Mouse (Mus musculus) cerebellum, postnatal 25 days (tissue): ENCODE measurements around the gene Dus2.
A peak's percentile ranks its signal among the peaks of the same experiment; 100 is the strongest.
"Not testable (repeated sequence)": the region's sequence is repeated elsewhere in the genome, so short reads cannot be mapped to it uniquely, and the experiment has no call there.

Experiments
- DNase-seq, 2 experiments: peaks; one replicate each; pipeline ENCODE4 v3.0.0; 2021; ENCODE audit warnings: mixed read lengths in 2 of 2

Gene Dus2

DNA sequence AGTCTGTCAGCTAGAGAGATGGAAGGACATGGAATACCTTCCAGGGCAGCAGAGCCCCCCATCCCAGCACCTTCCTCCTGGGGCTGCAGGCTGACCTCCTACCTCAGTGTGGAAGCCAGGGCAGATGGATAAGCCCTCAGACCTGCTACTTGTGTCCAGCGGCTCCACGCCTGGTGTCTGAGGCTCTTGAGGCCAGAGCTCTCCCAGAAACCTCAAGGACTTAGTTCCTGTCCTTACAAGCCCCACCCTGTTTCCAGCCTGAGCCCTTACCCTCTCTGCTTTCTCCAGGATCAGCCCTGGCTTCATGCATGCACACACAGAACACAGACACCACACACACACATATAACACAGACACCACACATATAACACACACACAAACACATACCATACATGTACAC, 409 bp downstream of the Dus2 start:
- DNase-seq = no peak

GRCm38 (mm10) chr8:105992499-105992898, 1.4 kb downstream of the Dus2 start:
- no peak for DNase-seq

GRCm38 (mm10) chr8:105993226-105993625, 2.1 kb downstream of the Dus2 start:
- DNase-seq = no peak

DNA sequence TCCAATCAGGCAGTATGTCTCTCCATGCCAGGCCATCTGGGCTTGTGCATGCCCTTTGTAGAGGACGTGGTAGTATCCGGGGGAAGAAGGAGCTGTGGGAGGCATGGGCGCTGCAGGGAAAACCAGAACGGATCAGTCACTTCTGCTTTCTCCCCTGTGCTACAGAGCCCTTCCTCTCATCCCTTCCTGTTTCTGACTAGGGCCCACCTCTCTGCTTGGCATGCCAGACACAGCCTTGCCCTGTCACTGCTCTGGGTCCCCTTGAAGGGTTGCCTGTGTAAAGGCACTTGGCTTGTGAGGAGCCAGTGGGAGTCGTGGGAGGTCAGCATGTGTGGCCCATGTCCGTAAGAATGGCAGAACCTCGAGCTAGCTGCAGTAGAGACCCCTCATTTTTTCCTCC, 5.2 kb downstream of the Dus2 start:
- no peak for DNase-seq

GRCm38 (mm10) chr8:105998971-105999370, 7.8 kb downstream of the Dus2 start:
- no peak for DNase-seq

DNA sequence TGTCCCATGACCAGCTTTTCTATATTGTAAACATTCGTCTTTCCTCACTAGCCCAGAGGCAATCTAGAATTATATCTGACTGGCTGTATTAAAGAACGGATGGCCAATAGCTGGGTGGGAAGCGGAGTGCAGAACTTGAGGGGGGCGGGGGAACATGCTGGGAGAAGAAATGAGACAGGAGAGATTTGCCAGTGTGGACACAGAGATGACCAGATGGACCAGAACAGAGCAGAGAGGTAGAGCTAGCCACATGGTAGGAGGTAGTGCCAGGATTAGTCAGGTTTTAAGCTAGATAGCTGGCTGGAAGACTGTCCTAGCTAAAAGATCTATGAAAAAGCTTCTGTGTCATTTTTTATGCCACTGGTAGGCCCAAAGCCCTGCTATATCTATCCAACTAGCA, 10.8 kb downstream of the Dus2 start:
- peak; percentile 78 to 88 for DNase-seq

DNA sequence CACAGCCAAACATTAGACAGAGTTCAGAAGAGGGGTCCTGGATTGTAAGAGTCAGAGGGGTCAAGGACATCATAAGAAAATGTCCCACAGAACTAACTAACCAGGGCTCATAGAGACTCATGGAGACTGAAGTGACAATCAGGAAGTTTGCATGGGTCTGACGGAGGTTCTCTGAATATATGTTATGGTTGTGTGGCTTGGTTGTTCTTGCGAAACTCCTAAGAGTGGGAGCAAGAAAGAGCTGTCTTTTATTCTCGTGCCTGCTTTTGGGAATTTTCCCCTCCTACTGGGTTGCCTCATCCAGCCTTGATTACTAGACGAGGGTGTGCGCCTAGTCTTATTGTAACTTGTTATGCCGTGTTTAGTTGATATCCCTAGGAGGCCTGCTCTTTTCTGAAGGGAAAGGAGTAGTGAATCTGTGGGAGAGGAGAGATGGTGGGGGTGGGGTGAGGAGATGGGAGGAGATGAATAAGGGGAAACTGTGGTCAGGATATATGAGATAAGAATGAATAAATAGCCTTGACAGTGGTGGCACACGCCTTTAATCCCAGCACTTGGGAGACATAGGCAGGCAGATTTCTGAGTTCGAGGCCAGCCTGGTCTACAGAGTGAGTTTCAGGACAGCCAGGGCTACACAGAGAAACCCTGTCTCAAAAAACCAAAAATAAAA, 13.5 kb downstream of the Dus2 start:
- DNase-seq = no peak

DNA sequence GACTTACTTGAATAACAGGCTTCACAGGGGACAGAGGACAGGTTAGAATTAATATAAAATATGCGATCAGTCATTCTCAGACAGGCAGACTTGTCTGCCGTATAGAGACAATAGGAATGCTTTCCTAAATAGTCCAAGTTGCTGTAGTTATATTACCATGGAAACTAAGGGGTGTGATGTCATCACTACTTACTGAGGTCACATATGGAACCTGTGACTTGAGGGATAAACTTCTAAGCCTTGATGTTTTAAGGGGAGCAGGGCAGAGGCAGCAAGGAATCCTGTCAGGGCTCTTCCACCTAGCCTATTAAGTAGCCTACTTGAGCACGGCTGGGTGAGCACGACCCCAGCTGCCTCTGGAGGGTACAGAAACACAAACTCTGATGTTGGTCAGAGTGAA, 14.7 kb downstream of the Dus2 start, which contains the start of gene Dpep2nb:
Dpep2nb (minus strand) TSS at position 101 of the 400 bp plus-strand sequence.
- no peak for DNase-seq

DNA sequence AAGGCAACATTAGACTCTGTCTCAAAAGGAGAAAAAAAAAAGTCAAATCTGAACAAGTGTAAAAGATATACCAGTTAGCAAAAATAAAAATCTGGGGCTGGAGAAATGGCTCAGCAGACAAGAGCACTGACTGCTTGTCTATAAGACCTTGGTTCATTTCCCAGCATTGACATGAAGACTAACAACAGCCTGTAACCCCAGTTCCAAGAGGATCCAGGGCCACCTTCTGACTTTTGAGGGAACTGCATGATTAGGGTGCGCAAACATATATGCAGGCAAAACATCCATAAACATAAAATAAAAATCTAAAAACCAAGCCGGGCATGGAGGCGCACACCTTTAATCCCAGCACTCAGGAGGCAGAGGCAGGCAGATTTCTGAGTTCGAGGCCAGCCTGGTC, 15.3 kb downstream of the Dus2 start:
- DNase-seq = peak in 1 of 2 experiments; percentile 37

DNA sequence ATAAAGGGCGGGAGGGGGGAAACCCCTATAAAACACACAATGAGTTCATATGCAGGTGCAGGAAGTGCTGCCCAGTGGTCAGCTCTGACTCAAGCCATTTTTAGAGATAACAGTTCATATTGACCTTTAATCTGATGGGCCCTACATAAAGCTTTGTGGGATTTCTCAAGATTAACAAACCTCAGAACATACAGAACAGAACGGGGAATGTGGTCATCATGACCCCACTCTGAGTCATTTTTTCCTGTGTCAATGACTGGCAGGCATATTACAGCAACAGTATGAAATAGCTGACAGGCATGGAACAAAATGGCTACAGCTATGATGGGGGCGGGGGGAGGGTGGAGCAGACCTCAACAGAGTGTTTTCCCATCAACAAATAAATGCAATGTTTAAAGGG, 16.0 kb downstream of the Dus2 start:
- no peak for DNase-seq

DNA sequence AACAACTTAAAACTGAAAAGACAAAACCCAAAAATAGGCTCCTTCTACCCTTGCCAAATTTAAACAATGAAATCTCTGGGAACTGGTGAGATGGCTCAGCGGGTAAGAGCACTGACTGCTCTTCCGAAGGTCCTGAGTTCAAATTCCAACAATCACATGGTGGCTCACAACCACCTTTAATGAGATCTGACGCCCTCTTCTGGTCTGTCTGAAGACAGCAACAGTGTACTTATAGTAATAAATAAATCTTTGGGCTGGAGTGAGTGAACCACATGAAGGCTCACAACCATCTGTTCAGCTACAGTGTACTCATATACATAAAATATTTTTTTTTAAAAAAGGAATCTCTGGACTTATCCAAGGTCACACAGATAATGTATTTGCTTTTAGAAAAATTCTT, 16.8 kb downstream of the Dus2 start:
- DNase-seq = not testable (repeated sequence)

GRCm38 (mm10) chr8:106010748-106011642, 19.9 kb downstream of the Dus2 start:
- peak; percentile 97 to 98 for DNase-seq

DNA sequence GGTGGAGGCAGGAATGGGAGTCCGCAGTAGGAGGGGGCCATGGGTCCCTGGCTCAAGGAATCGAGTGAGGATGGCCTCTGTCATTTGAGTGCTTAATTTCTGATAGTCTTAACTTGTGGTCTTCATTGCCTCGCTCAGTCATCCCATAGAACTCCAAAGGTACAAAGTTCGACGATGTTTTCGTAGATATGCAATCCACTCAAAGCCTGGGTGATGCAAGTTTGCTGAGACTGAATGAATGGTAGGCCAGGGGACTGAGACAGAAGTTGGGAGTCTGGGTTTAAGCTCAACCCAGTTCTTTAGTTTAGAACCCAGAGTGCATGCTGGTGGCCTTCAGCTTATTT, 20.5 kb downstream of the Dus2 start, which contains the start of gene Ddx28:
Ddx28 (minus strand) TSS at position 240 of the 344 bp plus-strand sequence.
- DNase-seq = no peak

DNA sequence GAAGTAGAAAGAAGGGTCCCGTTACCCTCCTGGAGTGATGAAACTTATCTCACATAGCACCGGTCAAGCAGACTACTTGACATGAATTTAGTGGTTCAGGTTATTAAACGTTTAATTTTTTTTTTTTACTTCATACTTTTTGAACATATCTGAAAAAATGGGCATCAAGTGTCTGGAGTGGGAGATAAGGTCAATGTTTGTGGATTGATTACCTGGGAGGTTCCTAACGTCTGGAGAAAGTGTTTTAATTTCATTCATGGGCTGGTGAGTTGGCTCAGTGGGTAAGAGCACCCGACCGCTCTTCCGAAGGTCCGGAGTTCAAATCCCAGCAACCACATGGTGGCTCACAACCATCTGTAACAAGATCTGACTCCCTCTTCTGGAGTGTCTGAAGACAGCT, 21.1 kb downstream of the Dus2 start:
- DNase-seq = not testable (repeated sequence)

- no peak for DNase-seq
Measured at GRCm38 (mm10) chr8:106016284-106016683, 25.1 kb downstream of the Dus2 start.

DNA sequence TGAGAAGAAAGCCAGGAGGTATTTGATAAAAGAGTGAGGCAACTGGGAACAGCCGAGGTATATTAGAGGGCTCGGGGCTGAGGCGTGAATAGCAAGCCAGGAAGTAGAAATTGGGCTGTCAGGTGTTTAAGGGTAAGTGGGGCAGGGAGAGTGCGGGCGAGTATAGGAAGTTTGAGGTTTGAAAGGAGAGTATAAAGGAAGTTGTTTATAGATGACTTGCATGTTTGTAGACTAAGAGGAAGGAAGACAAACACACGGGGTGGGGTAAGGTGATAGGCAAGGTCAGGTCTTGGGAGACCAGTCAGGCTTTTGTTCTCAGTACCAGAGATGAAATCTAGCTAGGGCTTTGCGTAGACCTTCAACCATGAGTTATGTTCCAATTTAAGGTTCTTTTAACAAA, 26.0 kb downstream of the Dus2 start:
- DNase-seq = no peak

- no peak for DNase-seq
Measured at GRCm38 (mm10) chr8:106018039-106018438, 26.9 kb downstream of the Dus2 start.

DNA sequence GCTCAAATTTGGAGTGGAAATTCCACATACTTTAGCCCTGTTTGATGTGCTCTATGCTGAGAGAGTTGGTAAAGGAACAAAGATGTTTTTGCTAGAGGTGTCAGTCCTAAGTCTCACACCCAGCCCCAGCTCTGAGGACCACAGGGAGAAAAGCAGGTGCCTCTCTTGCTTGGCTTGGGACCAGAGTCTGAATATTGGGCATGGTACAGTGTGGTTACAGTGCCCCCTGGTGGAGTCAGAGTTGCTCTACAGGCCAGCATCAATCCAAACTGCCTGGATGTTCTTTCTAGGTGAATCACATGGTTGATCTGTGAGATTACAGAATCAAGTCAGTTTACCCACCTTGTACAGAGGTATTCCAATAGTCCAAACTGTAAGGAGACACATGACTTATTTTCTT, 31.3 kb downstream of the Dus2 start:
- peak; percentile 87 to 90 for DNase-seq

GRCm38 (mm10) chr8:106038721-106039120, 47.6 kb downstream of the Dus2 start:
- DNase-seq = no peak

DNA sequence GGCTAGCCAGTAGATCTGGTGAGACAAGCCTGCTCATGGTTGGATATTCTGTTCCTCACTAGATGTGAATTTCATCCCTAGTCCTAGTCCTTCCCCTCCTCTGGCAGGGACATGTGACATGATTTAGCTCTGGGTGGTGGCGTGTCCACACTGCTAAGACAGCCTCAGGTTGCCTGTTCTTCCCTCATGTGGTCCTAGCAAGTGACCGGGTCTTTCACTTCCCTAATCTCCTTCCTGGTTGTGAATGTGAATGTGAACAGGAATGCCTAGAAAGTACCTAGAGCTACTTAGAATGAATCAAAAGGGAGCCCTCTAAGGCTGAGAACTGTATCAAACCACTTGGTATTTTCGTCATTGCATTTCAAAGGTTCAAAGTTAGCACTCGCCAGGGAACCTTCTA, 48.5 kb downstream of the Dus2 start:
- DNase-seq = no peak

GRCm38 (mm10) chr8:106040218-106040617, 49.1 kb downstream of the Dus2 start:
- DNase-seq = no peak

GRCm38 (mm10) chr8:106043055-106043454, 51.9 kb downstream of the Dus2 start:
- DNase-seq = no peak

DNA sequence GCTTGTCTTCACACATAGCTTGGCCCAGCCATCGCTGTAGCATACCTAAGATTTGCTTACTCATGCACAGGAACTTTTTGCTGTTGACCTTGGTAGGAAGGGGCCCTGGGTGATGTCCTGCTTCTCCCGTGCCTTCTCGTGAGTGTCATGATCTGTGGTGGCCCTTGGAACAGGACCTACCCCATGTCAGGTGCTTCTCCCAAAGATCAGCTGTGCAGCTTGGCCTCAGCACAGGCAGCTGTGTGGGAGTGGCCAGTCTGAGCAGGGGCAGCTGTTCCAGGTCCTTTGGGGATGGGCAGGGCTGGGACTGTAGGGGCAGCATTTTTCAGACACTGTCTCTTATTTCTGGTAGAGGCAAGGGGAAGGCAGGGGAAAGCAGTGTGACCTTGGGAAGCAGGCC, 53.0 kb downstream of the Dus2 start:
- no peak for DNase-seq

- DNase-seq = no peak
Measured at GRCm38 (mm10) chr8:106046872-106047559, 55.9 kb downstream of the Dus2 start.
